Mouse (Mus musculus): ENCODE results near the gene Hsf2.

Hsf2 gene

DNA sequence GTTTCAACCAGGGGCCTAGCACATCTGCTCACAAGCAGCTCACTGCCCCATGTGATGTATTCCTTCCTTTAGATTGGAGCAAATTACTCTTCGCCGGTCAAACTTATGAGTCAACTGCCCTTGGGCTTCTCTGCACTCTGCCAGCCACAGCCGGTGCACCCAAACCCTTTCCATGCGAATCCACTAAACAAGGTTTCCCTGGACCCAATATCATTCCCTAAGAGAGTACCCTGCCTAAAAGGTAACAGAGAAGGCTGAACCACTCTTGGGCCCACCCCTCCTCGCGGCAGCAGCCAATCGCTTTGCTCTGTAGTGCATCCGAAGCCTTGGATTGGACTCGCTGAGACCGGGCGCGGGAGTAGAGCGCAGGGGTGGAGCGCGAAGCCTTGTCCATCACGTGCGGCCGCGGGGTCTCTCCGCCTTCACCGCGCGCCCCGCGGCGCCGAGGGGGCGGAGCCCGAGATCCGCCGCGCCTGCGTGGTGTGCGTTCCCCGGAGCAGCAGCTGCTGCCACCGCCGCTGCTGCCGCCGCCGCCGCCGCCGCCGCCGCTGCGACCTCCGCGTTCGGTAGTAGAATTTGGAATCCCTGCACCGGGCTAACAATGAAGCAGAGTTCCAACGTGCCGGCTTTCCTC lies at the start of gene Hsf2:
Gene Hsf2 (plus strand): TSS at position 478 of the 634 bp plus-strand sequence.
- peak; percentile 96 for DNase-seq (ENCODE audit: low read depth, low spot score)

- no peak for DNase-seq (ENCODE audit: low read depth, low spot score)
These were observed 48.3 kb upstream of the Hsf2 start for GRCm38 (mm10) chr10:57437898-57438297.

GRCm38 (mm10) chr10:57441049-57441448 lies 45.1 kb upstream of the Hsf2 start:
- no peak for DNase-seq (ENCODE audit: low read depth, low spot score)

DNA sequence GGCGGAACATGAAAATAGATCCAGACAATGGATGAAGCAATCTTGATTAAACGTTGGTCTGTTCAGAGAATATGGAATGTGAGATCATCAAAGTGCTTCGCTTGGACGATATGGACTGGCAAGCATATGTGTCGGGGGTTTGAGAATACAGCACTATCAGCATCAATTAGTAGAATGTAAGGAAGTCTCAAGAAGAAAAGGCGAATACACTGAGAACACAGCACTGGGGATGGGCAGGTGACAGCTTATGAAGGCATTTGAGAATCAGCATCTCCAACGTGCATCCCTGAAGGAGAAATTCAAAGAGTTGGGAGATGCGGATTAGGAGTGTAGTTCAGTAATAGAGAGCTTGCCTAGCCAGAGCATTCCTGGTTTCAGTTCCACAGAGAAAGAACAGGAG lies 41.8 kb upstream of the Hsf2 start:
- DNase-seq (ENCODE audit: low read depth, low spot score): no peak

DNA sequence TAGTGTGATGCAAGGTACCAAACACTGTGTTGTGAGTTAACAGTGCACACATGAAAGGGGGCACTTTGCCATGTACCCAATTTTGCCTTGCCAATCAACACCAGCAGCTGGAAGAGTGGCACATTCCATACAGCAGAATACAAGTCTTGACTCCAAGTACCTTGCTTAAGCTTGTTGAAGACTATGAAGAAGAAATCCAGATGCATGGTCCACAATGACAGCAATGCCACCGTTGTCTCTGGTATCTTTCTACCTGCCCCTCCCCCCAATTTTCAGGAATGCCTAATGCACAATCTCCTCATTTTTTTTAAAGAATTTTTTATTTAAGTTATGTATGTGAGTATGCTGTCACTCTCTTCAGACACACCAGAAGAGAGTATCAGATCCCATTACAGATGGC lies 40.5 kb upstream of the Hsf2 start:
- DNase-seq (ENCODE audit: low read depth, low spot score): no peak

DNA sequence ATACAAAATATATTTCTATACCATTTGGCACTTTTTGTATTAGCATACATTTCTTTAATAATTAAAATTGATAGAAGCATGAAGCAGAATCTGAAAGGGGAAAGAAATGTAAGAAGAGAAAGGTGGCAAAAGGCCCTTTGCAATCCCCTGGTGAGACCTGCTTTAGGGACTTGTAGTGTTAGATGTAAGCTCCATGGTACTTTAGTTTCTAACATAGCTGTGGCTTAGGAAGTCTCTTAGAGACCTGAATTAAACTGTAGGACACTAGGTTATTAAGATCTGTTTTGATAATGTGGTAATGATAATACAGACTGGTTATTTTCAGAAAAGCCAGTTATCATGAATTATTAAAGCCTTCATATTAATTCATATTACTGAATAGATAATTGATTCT lies 38.5 kb upstream of the Hsf2 start:
- no peak for DNase-seq (ENCODE audit: low read depth, low spot score)

GRCm38 (mm10) chr10:57448051-57448716 lies 38.0 kb upstream of the Hsf2 start:
- peak; percentile 73 for DNase-seq (ENCODE audit: low read depth, low spot score)

DNA sequence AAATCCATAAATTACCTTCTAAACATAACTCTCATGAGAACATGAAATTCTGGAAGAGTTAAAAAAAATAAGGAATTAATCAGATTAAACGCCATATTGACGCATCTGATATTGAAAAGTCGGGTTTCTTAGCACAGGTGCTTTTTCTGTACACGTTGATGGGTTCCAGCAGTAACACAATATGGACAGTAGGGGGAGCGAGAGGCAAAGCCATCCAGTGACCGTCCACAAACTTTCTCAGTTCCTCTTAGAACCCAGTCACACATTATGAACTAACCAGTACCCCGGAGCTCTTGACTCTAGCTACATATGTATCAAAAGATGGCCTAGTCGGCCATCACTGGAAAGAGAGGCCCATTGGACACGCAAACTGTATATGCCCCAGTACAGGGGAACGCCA lies 22.9 kb upstream of the Hsf2 start:
- peak; percentile 51 for DNase-seq (ENCODE audit: low read depth, low spot score)

DNA sequence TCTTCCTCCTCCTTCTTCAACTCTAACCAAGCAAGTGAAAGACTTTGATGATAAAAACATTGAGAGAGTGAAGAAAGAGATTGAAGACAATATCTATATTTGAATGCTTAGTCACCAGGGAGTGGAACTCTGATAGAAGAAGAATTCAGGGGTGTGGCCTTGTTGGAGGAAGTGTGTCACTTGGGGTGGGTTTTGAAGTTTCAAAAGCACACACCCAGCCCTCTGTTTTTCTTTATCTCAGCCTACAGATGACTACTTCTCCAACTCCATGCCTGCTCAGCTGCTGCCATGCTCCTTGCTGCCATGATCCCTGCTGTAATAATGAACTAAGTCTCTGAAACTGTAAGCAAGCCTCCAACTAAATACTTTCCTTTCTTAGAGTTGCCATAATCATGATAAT lies 20.4 kb upstream of the Hsf2 start:
- no peak for DNase-seq (ENCODE audit: low read depth, low spot score)

DNA sequence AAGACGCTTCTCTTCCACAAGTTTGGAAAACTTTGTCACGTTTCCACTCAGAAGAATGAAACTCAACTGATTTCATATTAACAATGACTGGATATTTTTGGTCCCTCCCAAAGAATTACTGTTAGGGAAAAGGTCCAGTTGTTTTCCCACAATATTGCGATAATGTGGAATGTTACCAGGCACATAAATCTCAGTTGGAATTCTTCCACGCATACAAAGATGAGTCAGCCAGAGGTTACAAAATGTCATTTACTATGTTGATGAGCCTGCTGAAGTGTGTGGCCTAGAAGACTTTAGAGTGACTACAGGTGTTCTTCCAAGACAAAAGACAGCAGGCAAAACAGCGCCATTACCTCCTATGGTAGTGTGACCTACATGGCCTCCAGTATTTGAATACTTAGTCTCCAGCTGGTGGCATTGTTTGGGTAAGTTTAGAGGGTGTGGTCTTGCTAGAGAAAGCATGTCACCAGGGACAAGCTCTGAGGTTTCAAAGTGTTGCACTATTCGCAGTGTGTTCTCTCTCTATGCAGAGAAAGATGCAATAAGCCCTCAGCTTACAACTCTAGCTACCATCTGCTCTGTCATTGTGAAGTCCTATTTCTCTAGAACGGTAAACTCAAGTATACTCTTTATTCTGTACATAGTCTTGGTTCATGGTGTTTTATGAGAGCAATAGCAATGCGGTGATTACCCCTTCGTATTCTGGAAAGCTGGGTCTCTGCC lies 8.9 kb upstream of the Hsf2 start:
- no peak for DNase-seq (ENCODE audit: low read depth, low spot score)

DNA sequence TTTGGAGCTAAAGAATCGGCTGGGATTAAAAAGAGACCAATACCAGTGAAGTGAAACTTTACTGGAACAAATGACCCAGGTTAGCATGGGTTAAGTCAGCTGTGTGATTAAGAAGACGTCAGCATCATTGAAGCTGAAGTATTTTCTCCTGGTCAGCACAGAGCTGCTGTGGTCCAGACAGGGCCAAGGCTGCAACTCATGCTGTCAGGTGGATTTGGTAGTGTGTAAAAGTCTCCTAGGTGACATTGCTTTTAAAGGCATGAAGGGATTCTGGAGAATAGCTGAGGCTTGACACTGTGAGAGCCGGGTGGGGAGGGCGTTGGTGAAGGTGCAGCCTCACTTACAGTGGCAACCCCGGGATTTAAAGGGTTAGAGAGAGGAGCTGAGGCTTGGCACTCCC lies 4.5 kb upstream of the Hsf2 start:
- no peak for DNase-seq (ENCODE audit: low read depth, low spot score)

DNA sequence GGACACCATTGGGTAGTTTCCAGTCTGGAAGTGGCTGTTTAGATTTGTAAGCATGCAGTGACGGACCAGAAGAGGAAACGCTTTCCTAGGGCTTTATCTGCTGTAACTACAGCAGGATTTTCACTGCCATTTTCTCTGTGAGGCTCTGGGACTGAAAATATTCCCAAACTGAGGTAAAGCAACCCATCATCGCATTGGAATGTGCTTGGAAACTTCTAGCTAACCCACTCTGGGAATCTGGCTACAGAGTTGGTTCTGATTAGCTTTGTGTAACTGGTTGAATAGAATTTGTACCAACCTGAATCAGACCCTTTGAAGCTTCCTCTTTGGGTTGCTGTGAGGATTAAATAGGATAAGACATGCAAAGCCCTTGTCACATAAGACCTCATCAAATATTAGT lies 1.4 kb upstream of the Hsf2 start:
- no peak for DNase-seq (ENCODE audit: low read depth, low spot score)

DNA sequence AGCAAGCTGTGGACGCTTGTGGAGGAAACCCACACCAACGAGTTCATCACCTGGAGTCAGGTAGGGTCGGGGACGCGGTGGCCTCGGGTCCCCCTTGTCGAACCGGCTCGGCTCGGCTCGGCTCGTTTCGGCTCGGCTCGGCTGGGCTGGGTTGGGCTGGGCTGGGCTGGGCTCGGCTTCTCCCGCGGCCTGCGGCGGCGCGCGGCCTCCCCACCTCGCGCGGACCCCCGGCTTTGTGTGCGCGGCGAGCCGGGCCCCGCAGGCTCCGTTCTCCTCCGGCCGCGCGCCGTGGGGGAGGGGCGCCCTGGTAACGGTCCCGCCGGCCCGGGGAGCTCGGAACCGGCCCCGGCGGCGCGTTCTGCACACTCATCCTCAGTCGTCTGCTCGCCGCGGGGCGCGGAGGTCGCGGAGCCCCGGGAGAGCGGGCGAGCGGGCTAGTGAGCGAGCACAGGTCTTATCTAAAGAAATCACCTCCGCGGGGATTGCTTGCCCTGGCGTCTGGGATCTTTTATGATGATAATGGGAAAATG lies 422 bp downstream of the Hsf2 start:
- DNase-seq (ENCODE audit: low read depth, low spot score): no peak

GRCm38 (mm10) chr10:57487201-57487600 lies 1.0 kb downstream of the Hsf2 start:
- DNase-seq (ENCODE audit: low read depth, low spot score): peak; percentile 43

DNA sequence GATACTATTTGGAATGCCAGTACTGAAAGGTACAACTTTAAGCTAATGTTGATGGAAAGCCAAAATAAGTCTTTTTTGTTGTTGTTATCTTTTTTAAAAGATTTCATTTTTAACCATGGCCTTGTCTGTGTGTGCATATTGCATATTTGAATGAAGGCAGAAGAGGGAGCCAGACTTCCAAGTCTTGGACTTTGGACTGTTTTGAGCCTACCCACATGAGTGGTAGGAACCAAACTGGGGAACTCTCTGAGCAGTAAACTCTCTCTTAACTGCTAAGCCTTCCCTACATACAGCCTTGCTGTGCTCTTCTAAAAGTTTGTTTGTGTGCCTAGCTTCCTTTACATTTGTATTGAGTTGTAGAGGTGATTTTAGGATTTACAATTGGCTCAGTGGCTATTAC lies 2.4 kb downstream of the Hsf2 start:
- no peak for DNase-seq (ENCODE audit: low read depth, low spot score)

- no peak for DNase-seq (ENCODE audit: low read depth, low spot score)
These were observed 5.9 kb downstream of the Hsf2 start for GRCm38 (mm10) chr10:57492050-57492449.

- DNase-seq (ENCODE audit: low read depth, low spot score): no peak
These were observed 13.4 kb downstream of the Hsf2 start for GRCm38 (mm10) chr10:57499414-57500156.

- no peak for DNase-seq (ENCODE audit: low read depth, low spot score)
These were observed 28.4 kb downstream of the Hsf2 start for GRCm38 (mm10) chr10:57514616-57515015.

DNA sequence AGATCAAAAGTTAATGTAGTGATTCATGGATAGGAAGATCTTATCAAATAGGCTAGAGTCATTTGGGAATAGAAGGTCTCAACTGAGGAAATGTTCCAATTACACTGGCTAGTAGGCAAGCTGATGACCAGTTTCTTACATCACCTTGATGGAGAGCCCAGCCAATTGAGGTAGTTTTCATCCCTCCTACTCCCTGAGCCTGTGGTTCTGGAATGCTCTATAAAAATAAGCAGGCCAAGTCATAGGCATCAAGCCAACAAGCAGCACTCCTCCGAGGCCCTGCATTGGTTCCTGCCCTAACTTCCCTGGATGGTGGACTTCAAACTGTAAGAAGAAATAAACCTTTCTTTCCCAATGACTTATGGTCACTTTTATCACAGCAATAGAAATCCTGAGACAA lies 29.1 kb downstream of the Hsf2 start:
- DNase-seq (ENCODE audit: low read depth, low spot score): no peak

GRCm38 (mm10) chr10:57526469-57526868 lies 40.3 kb downstream of the Hsf2 start:
- no peak for DNase-seq (ENCODE audit: low read depth, low spot score)

GRCm38 (mm10) chr10:57531076-57531475 lies 44.9 kb downstream of the Hsf2 start:
- no peak for DNase-seq (ENCODE audit: low read depth, low spot score)

GRCm38 (mm10) chr10:57531616-57532217 lies 45.5 kb downstream of the Hsf2 start:
- DNase-seq (ENCODE audit: low read depth, low spot score): no peak
